Mouse (Mus musculus): Measurements from ENCODE around the gene Slc4a3. TPM values are rescaled to one million over a fixed set of nuclear protein-coding genes. Genes with fewer than 3 reads are reported as not detected.

Gene Slc4a3
- polyA plus RNA-seq, 1 experiment from 2014 or later: 50.4 TPM

DNA sequence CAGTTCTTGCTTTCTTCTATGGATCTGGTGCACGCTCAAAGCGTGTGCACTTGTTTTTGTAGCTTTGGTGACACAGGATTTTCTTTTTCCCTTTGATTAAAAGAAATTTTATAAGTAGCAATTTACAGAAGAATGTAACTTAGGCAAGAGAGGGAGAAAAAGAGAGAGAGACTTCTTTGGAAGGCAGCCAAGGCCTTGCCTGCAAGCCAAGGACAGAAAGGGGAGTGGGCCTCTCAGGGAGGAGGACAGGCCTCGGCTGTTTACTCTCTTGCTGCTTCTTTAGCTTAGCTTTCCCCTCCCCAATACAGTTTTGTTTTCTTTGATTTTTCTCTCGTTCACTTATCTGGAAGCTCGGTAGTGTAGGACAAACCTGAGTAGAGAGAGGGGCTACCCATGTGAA, 26.5 kb upstream of the Slc4a3 start:
- no peaks in the 10 kb centered on the region for H3K27me3 ChIP-seq (replicated peaks; ENCODE audit: control insufficient read depth, insufficient read depth, low read length)
- 46% methylated on average over 5 of the region's 5 CpGs for WGBS
- H3K27ac ChIP-seq (ENCODE audit: low read length): no peak overlapping the region
- H3K9me3 ChIP-seq (ENCODE audit: control insufficient read depth, low read length): no peaks in the 10 kb centered on the region
- no peaks in the 10 kb centered on the region for H3K36me3 ChIP-seq (ENCODE audit: control insufficient read depth, insufficient read depth)
- H3K9ac ChIP-seq (replicated peaks; ENCODE audit: low read depth, low read length): no peak overlapping the region
- ATAC-seq: no peak
- H3K4me3 ChIP-seq (replicated peaks; ENCODE audit: low read length): no peak overlapping the region
- peaks cover 8% of the 10 kb centered on the region for H3K4me1 ChIP-seq (replicated peaks; ENCODE audit: control insufficient read depth, insufficient read depth, low read length)
- H3K4me2 ChIP-seq (ENCODE audit: low read length): no peak overlapping the region

DNA sequence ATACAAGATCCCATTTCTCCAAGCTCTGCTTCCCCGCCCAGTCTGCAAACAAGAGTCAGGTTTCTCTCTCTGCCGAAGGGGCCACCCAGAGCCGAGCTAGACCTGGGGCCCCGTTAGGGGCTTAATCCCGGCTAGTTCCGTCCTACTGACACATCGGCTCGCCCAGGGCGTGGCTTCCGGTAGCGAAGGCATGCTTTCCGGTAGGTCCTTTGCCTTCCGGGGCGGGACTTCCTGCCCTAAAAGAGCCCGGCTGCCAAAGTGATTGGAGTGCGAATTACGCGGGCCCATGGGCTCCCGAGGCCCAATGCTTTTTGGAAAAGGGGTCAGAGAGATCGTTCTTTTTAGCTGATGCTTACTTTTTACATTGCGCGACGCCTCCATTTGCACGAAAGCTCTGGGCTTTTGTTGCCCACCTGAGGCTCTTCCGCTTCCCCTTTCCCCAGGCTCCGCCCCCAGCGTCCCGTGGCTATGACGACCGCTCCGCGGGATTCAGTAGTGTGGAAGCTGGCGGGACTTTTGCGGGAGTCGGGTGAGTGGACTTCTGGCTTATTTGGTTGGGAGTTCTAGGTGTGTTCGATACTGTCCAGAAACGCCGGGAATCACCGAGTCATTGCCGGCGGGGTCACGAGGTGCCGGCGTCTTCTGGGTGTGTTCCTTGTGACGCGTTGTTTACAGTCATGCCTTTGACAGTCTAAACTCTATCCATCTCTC, 24.6 kb upstream of the Slc4a3 start, which contains the start of gene Stk11ip:
Gene Stk11ip, plus strand, starts transcription at position 209 of the 711 bp plus-strand sequence.
- peak within 1 kb of the TSS; percentile 54 for H3K9ac ChIP-seq (replicated peaks; ENCODE audit: low read depth, low read length)
- H3K36me3 ChIP-seq (ENCODE audit: control insufficient read depth, insufficient read depth): 0 out of 2 replicates have a peak, but pooled peaks cover 2% of the 10 kb centered on the region
- no peaks in the 10 kb centered on the region for H3K27me3 ChIP-seq (replicated peaks; ENCODE audit: control insufficient read depth, insufficient read depth, low read length)
- H3K4me3 ChIP-seq (replicated peaks; ENCODE audit: low read length): peak within 1 kb of the TSS; percentile 82
- ATAC-seq: peak; percentile 97
- under 1% methylated on average over 46 of the region's 46 CpGs for WGBS
- peak within 1 kb of the TSS; percentile 72 for H3K4me2 ChIP-seq (ENCODE audit: low read length)
- peak within 1 kb of the TSS; percentile 81 for H3K27ac ChIP-seq (ENCODE audit: low read length)
- no peaks in the 10 kb centered on the region for H3K9me3 ChIP-seq (ENCODE audit: control insufficient read depth, low read length)
- peaks cover 8% of the 10 kb centered on the region for H3K4me1 ChIP-seq (replicated peaks; ENCODE audit: control insufficient read depth, insufficient read depth, low read length)

DNA sequence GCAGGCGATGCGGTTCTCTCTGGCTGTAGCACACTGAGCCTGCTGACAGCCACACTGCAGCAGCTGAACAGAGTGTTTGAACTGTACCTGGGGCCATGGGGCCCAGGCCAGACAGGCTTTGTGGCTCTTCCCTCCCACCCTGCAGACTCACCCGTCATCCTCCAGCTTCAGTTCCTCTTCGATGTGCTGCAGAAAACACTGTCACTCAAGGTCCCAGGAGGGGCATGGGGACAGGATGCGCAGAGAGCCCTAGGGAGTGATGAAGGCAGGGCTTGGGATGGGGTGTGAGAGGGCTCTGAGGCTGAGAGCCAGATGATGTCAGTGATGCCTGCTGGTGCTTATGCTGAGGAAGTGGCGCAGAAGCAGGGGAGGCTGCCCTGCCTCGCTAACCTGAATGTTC, 21.4 kb upstream of the Slc4a3 start:
- WGBS: 98% methylated on average over 7 of the region's 7 CpGs
- H3K4me2 ChIP-seq (ENCODE audit: low read length): no peak overlapping the region
- H3K27me3 ChIP-seq (replicated peaks; ENCODE audit: control insufficient read depth, insufficient read depth, low read length): no peaks in the 10 kb centered on the region
- ATAC-seq: no peak
- no peaks in the 10 kb centered on the region for H3K9me3 ChIP-seq (ENCODE audit: control insufficient read depth, low read length)
- H3K4me3 ChIP-seq (replicated peaks; ENCODE audit: low read length): no peak overlapping the region
- H3K36me3 ChIP-seq (ENCODE audit: control insufficient read depth, insufficient read depth): peaks cover 6% of the 10 kb centered on the region; the same call in 1 of the 2 replicates
- H3K9ac ChIP-seq (replicated peaks; ENCODE audit: low read depth, low read length): no peak overlapping the region
- no peak overlapping the region for H3K27ac ChIP-seq (ENCODE audit: low read length)
- peaks cover 8% of the 10 kb centered on the region for H3K4me1 ChIP-seq (replicated peaks; ENCODE audit: control insufficient read depth, insufficient read depth, low read length)

DNA sequence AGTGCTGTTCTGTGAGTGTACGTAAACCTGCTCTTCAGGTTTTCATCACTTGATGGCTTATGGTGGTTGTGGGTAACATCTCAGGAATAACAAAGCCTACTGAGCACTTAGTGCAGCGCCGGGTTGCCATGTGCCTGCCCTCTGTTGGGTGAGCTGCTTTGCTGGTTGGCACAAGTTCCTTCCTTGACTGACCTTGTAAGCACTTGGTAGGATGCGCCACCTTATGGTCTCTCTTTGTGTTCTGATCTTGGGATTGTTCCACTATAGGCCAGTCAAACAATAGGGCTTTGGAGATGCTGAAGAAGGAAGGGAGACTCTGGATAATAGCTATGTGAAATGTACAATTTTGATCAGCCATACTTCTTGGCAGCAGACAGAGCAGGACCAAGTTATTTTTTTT, 15.5 kb upstream of the Slc4a3 start:
- H3K27ac ChIP-seq (ENCODE audit: low read length): no peak overlapping the region
- H3K27me3 ChIP-seq (replicated peaks; ENCODE audit: control insufficient read depth, insufficient read depth, low read length): no peaks in the 10 kb centered on the region
- no peaks in the 10 kb centered on the region for H3K9me3 ChIP-seq (ENCODE audit: control insufficient read depth, low read length)
- no peak for ATAC-seq
- H3K4me2 ChIP-seq (ENCODE audit: low read length): no peak overlapping the region
- no peak overlapping the region for H3K4me3 ChIP-seq (replicated peaks; ENCODE audit: low read length)
- no peaks in the 10 kb centered on the region for H3K4me1 ChIP-seq (replicated peaks; ENCODE audit: control insufficient read depth, insufficient read depth, low read length)
- H3K36me3 ChIP-seq (ENCODE audit: control insufficient read depth, insufficient read depth): peaks cover 6% of the 10 kb centered on the region; the same call in 1 of the 2 replicates
- WGBS: 77% methylated on average over 4 of the region's 4 CpGs
- H3K9ac ChIP-seq (replicated peaks; ENCODE audit: low read depth, low read length): no peak overlapping the region

DNA sequence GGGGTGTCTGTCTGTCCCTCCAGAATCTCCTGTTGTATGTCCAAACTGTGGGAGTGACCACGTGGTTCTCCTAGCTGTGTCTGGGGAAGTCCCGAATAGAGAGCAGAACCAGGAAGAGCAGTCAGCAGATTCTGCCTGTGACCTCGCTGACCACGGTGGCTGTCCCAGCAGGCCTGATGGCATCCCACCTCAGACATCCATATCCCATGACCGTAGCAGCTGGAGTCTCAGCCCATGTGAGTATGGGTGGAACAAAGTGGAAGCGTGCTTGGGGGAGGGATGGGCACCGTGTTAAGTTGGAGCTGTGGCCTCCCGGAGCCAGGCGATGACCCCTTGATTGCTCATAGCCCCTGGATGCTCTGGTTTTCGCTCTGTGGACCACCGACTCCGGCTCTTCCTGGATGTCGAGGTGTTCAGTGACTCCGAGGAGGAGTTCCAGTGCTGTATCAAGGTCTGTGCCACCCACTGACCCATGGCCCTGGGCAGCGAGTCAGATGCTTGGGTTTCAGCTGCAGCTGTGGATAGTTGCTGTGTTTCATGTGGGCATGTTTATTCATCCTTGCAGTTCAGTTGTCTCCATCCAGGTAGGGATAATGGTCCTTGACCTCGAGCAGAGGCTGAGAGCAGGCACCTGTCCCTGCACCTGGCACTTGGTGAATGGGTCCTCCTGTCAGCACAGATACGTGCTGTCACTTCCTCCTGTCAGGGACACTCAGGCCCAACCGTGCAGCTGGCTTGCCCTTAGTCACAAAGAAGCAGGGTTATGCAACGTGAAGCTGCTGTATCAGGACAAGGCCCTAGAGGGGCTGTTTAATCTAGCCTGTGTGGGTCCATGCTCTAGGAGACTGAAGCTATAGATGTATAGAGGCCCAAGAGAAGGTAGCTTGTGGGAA, 13.5 kb upstream of the Slc4a3 start:
- Histone ChIP-seq H3K9ac (replicated peaks; ENCODE audit: low read depth, low read length) (no peak overlapping the region), H3K4me1 (replicated peaks; ENCODE audit: control insufficient read depth, insufficient read depth, low read length) (no peaks in the 10 kb centered on the region), H3K9me3 (ENCODE audit: control insufficient read depth, low read length) (no peaks in the 10 kb centered on the region), H3K27ac (ENCODE audit: low read length) (no peak overlapping the region), H3K4me3 (replicated peaks; ENCODE audit: low read length) (no peak overlapping the region), H3K36me3 (ENCODE audit: control insufficient read depth, insufficient read depth) (0 out of 2 replicates have a peak, but pooled peaks cover 1% of the 10 kb centered on the region), H3K4me2 (ENCODE audit: low read length) (no peak overlapping the region), H3K27me3 (replicated peaks; ENCODE audit: control insufficient read depth, insufficient read depth, low read length) (no peaks in the 10 kb centered on the region)
- ATAC-seq: no peak
- 92% methylated on average over 19 of the region's 19 CpGs for WGBS

DNA sequence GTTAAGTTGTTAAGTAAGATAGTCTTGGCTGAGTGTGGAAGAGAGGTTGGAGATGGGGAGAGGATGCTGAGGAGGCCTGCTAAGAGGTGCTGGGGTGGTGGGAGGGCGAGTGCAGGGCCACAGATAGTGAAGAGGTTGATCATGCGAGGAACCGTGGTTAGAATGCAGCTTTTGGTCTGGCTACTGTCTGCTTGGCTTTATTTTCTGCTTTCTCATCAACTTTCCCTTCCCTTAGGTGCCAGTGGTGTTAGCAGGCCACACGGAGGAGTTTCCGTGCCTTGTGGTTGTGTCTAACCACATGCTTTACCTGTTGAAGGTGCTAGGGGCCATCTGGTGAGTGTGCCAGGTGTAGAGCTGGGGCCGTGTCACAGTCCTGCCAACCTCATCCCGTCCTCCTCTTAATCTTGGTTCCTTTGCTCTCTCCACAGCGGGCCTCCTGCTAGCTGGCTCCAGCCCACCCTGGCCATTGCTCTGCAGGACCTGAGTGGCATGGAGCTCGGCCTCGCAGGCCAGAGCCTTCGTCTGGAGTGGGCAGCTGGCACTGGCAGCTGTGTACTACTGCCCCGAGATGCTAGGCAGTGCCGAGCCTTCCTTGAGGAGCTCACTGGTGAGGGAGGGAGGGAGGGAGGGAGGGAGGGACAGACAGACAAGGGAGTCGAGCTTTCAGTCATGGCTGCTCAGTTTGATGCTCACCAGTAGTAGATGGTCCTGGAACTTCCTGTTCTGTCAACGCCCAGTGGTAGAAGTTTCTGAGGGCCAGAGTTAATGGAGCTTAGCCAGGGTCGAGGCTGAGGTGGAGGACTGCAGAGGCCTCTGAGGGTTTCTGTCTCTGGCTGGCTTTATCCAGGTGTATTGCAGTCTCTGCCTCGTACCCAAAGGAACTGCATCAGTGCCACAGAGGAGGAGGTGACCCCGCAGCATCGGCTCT, 12.5 kb upstream of the Slc4a3 start:
- no peak overlapping the region for H3K4me3 ChIP-seq (replicated peaks; ENCODE audit: low read length)
- H3K36me3 ChIP-seq (ENCODE audit: control insufficient read depth, insufficient read depth): no peaks in the 10 kb centered on the region
- H3K27ac ChIP-seq (ENCODE audit: low read length): no peak overlapping the region
- no peak overlapping the region for H3K9ac ChIP-seq (replicated peaks; ENCODE audit: low read depth, low read length)
- no peak overlapping the region for H3K4me2 ChIP-seq (ENCODE audit: low read length)
- no peaks in the 10 kb centered on the region for H3K4me1 ChIP-seq (replicated peaks; ENCODE audit: control insufficient read depth, insufficient read depth, low read length)
- WGBS: 89% methylated on average over 19 of the region's 19 CpGs
- H3K27me3 ChIP-seq (replicated peaks; ENCODE audit: control insufficient read depth, insufficient read depth, low read length): no peaks in the 10 kb centered on the region
- no peaks in the 10 kb centered on the region for H3K9me3 ChIP-seq (ENCODE audit: control insufficient read depth, low read length)
- no peak for ATAC-seq

DNA sequence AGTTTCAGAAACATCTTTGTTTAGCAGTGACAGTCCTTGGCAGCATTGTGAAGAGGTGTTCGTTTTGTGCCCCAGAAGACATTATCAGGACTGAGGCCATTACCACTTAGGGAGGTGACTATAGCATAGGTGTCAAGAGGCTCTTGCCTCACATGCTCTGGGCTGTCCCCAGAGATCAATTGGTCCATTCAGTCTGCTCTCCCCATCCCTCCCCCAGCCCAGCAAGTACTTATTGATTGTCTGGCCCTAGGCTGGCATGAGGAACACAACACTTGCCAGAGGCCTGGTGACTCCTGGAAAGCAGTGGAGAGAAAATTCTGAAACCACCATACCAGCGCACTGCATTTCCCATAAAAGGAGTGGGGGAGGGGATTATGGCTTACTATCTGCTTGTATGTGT, 8.5 kb upstream of the Slc4a3 start:
- no peaks in the 10 kb centered on the region for H3K4me1 ChIP-seq (replicated peaks; ENCODE audit: control insufficient read depth, insufficient read depth, low read length)
- no peak overlapping the region for H3K4me3 ChIP-seq (replicated peaks; ENCODE audit: low read length)
- ATAC-seq: no peak
- H3K27me3 ChIP-seq (replicated peaks; ENCODE audit: control insufficient read depth, insufficient read depth, low read length): no peaks in the 10 kb centered on the region
- H3K9me3 ChIP-seq (ENCODE audit: control insufficient read depth, low read length): no peaks in the 10 kb centered on the region
- H3K9ac ChIP-seq (replicated peaks; ENCODE audit: low read depth, low read length): no peak overlapping the region
- H3K4me2 ChIP-seq (ENCODE audit: low read length): no peak overlapping the region
- H3K27ac ChIP-seq (ENCODE audit: low read length): no peak overlapping the region
- no peaks in the 10 kb centered on the region for H3K36me3 ChIP-seq (ENCODE audit: control insufficient read depth, insufficient read depth)
- 82% methylated on average over 2 of the region's 2 CpGs for WGBS

DNA sequence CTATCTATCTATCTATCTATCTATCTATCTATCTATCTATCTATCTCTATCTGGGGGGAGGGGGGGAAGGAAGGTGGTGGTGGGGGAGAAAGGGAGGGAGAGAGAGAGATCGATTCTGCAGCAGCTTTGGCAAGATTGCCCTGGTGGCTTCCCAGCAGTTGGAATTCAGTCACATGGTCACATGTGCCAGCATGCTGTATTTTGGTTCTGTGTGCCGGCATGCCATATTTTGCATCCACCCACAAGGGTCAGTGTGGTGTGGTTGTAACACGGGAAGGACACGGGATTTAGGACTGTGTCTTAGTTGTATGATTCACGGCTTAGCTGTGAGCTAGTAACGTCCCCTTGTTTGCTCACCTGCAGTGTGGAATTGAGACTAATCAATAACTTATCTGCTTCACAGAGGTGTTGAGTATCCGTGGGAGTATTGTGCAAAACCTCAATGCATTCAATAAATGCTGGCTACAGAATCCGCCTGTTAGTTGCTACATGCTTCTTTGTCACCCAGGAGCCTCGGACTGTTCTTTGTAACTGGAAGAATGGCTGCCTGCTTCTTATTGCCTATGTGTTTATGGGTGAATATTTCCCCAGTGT, 7.4 kb upstream of the Slc4a3 start:
- H3K4me3 ChIP-seq (replicated peaks; ENCODE audit: low read length): no peak overlapping the region
- H3K9me3 ChIP-seq (ENCODE audit: control insufficient read depth, low read length): no peaks in the 10 kb centered on the region
- H3K27me3 ChIP-seq (replicated peaks; ENCODE audit: control insufficient read depth, insufficient read depth, low read length): no peaks in the 10 kb centered on the region
- H3K9ac ChIP-seq (replicated peaks; ENCODE audit: low read depth, low read length): no peak overlapping the region
- 76% methylated on average over 9 of the region's 9 CpGs for WGBS
- no peak overlapping the region for H3K4me2 ChIP-seq (ENCODE audit: low read length)
- H3K27ac ChIP-seq (ENCODE audit: low read length): no peak overlapping the region
- H3K36me3 ChIP-seq (ENCODE audit: control insufficient read depth, insufficient read depth): no peaks in the 10 kb centered on the region
- no peak for ATAC-seq
- no peaks in the 10 kb centered on the region for H3K4me1 ChIP-seq (replicated peaks; ENCODE audit: control insufficient read depth, insufficient read depth, low read length)

Data from forebrain, embryonic 16.5 days (tissue).